Mouse (Mus musculus): ENCODE results near the gene Rab19. TPM values are rescaled to one million over a fixed set of nuclear protein-coding genes. Genes with fewer than 3 reads are reported as not detected.
"Not testable (repeated sequence)": the region's sequence is repeated elsewhere in the genome, so short reads cannot be mapped to it uniquely, and the experiment has no call there.

Gene Rab19
- polyA plus RNA-seq (2017; shearing (Covaris generic)), result 10 to 100 TPM; 65.0 to 65.3 TPM

DNA sequence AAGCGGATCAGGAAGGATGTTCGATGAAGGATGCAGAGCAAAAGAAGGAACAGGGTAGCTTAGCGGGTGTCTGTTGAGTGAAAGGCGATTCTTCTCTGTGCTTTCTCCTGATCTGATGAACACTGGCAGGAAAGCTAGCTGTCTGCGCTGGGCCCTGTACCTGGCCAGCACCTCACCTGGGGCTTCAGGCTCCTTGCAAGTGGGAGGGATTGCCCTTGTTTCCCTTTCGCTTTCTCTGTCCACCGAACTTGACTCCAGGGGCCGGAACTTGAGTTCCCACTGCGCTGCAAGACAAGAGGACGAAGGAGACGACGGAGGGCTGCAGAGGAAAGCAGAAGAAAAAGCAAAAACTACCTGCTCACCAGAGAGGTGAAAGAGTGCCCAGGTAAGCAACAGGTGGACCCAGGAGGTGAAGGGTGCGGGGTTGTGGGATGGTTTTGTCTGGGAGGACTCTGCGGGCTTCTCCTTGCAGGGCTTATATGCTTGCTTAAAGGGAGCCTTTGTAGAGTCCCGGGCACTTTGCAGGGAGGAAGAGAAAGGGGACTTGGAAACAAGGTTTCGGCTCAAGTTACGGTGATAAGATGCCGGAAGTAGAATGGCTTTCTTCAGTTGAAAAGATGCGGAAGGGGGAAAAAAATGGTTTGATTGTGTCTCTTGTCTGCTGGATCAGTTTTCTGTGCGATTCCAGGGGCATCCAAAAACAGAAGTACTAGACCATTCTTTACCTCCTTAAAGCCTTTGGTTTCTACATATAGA, at the start of gene Rab19:
TSS of gene Rab19 (plus strand) at position 51 of the 756 bp plus-strand sequence.
- peak; percentile 24 for ATAC-seq

DNA sequence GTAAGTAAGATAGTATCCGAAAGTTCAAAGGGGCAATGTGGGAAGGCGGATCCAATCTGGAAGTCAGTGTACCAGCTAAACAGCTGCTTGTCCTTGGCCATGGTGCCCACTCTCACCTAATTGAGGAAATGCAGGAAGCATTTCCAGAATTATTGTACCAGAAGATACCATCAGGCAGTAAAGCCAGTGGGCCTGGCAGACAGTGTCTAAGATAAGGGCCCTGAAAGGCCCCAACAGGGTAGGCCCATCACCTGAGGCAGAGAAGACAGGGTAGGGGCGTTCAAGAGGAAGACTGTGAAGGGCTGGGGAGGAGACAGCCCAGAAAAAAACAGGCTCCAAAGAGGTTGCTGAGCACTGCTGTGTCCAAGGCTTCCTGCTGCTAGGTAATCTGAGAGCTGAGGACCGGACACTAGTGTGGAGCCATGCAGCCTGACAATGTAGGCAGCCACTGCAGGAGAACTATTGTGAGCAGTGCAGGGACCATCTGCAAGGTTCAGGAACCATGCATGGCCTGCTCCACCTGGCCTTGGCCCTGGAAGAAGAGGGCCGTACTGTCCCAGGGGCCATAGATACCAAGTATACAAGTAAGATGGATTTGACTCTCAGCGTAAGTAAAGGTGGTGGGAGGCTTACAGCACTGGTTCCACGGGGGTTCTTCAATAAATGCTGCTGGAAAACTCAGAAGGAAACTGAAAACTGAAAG, 48.8 kb upstream of the Rab19 start:
- ATAC-seq, result no peak

DNA sequence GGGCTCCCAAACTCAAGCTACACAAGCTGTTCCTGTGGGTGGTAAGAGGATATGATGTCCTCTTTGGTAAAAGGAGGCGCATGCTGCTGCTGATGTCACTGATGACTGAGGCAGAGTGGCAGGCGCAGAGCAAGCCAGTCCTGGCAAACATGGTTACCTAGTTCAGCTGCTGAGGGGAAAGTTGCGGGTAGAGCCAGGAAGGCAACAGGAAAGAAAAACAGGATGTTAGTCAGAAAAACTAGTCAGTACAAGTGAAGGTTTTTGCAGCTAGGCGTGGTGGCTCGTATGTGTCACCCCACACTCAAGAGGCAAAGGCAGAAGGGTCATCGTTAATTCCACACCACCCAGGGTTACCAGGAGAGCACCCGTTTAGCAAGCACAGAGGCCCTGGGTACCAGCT, 46.8 kb upstream of the Rab19 start:
- ATAC-seq, result peak; percentile 97

DNA sequence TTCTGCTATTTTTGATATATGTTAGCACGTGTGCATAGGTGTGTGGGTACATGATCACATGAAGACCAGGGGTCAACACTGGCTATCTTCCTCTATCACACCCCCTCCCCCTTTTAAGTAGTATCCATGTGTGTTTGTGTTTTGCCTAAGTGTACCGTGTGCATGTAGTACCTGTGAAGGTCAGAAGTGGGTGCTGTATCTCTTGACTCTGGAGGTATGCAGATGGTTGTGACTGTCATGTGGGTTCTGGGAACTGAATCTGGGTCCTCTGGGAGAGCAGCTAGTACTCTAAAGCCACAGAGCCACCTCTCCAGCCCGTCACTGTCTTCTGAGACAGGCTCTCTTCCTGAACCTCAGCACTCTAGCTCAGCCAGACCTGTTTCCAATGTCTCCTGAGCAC, 46.1 kb upstream of the Rab19 start:
- ATAC-seq, result no peak

DNA sequence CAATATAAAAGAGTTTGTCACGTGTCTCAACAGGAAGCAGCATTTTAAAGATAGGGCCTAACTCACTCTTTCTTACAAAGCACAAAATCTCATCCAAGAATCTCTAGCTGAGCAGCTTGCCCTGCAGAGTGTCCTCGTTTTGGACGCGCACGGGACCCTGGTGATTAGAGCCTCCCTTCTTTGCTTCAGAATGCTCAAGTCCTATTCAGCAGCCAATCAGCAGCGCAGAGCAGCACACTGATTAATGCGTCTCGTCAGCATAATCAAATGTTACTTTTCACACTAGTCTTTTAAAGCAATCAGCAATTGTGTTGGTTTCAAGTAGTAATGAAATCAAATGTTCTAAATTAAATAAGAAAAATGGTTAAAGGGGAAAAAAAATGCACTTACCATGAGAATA, 42.6 kb upstream of the Rab19 start:
- ATAC-seq, result no peak

DNA sequence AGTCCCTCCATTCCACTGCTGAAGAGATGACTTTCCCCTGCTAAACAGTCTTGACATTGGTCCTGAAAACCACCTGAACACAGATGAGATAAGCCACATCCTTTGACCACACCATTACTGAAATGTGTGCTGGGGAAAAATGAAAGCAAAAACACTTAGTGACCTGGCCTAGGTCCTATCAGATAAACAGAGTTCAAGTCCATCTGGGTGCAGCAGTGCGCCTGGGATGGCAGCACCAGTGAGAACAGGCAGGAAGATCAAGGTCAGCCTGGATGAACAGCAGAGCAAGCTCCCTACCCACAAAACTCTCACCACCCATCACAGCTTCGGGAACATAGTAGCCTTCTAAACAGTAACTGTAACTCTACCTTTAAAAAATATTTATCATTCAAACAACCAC, 39.2 kb upstream of the Rab19 start:
- ATAC-seq, result peak; percentile 38

DNA sequence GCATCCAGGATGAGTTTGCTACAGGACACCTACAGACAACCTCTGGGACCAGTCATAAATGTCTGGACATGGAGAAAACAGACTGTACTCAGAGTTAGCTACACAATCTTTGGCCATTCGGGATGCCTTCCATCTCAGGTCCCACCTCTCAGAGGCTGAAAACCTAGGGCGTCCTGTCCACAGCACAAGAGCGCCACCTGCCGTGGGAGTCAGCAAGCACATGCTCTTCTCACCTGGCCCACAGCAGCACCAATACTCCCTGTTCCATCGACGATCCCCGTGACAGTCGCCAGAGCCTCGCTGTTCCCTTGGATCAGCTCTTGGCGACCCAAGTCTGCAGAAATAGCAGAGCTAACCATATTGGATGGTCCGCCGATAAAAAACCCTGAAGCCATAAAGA, 37.0 kb upstream of the Rab19 start:
- ATAC-seq, result peak; percentile 73

DNA sequence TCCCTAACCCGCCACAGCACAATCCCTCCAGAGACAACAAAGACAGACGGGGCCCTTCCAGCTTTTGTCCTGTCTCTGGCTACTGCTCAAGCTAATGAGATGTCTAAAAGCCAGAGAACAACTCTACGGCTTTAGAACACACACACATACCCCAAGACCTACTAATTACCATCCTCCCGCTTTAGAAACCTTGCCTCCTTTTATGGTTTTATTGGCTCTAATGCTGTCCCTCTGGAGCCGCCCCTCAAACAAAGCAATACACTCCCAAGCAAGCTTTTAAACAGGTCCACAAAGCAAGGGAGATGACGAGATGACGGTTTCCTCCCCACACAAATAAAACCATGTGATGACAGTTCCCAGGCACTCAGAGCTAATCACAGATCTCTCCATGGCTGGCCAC, 35.5 kb upstream of the Rab19 start:
- no peak for ATAC-seq

DNA sequence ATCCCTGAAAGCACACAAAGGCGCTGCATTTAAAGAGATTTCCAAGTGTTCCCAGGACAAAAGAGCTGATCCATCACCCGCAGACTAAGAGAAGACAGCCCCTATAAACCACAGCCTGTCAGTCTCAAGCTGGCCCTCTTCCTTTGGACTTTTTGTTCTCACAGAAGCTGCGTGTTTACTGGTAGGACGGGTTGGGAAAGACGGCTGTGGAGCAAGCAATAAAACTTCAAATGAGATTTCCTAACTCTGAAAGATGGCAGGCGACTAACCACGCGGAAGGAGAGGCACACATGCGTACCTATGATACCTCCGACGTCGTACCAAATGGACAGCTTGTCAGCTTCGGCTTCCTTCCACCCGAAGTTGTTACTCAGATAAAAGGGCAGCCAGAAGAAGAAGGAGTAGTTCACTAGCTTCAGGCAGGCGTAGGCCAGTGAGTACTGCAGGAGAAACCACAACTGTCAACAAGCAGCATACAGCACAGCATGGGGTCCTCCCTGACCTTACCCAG, 33.9 kb upstream of the Rab19 start:
- ATAC-seq, result no peak

DNA sequence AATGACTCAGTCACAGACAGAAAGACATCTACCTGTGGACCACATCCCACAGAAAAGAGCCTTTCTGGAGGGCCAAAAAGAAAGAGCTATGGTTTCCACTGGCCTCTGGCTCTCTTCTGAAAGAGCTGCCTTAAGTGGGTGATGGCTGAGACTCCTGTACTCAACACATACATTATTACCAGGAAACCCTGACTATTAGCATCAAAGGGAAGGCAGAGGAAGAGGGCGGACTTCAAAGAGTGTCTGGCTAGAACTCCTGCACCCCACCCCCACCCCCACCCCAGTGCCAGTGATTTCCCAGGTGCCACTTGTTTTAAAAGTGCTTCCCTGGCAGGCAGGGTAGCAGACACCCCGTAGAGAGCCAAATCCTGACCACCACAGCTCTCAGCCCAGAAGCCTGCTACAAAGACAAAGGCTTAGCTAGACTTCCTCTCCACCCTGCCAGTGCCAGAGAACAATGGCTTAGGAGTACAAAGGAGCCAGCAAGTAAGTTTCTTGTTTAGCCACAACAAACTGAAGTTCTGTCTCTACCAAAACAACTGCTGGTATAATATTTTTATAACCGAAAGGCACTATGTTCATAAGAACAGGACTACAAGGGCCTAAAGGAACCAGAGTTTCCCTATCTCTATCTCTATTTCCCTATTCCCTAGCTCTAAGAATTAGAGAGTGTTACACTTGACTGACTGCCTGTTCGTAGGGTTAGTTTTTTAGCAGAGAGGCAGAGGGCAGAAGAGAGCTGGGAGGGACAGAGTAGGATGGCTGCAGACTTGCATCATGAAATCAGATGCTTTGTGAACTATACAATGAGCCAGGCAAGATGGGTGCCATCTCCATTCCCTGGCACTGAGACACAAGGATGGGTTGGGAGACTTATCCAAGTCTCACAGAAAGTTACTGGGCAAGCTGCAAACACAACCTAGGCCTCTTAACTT, 32.8 kb upstream of the Rab19 start:
- peak; percentile 78 for ATAC-seq

DNA sequence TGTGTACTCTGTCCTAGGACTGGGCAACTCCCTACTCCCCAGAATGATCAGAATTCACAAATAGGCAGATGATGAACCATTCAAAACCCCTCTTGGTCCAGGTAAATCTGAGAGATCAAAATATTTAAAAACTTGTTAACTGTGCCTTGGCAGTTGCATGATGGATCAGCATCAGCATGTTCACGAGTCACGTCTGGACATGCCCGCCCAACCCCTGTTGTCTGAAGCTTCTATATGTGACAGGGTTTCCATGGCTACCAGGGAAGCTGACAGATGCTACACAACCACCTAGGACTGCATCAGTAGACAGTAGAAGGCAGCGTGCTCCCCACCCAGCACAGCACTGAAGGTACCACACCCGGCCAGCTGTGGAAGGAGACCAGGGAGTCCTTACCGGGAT, 32.0 kb upstream of the Rab19 start:
- no peak for ATAC-seq

DNA sequence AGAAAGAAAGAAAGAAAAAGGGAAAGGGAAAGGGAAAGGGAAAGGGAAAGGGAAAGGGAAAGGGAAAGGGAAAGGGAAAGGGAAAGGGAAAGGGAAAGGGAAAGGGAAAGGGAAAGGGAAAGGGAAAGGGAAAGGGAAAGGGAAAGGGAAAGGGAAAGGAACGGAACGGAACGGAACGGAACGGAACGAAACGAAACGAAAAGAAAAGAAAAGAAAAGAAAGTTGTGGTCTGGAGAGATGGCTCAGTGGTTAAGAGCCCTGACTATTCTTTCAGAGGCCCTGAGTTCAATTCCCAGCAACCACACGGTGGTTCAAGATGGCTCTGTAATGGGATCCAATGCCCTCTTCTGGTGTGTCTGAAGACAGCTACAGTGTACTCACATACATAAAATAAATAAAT, 21.8 kb upstream of the Rab19 start:
- ATAC-seq, result peak; percentile 43

DNA sequence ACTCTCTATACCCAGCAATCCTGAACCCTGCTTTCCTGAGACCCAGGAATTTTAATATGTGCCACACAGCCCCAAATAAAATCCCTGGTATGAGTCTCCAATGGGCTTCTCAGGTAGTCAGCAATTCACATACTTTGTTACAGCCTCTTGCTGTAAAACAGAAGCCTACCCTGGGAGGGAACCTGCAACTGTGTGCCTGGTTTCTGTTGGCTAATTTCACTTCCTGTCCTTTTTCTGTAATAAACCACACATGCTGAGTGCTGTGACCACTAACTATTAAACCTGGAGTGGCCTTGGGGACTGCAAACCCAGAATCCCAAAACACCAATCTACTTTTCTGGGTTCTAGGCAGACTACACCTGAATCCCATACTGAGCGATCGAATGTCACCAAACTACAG, 18.3 kb upstream of the Rab19 start:
- no peak for ATAC-seq

DNA sequence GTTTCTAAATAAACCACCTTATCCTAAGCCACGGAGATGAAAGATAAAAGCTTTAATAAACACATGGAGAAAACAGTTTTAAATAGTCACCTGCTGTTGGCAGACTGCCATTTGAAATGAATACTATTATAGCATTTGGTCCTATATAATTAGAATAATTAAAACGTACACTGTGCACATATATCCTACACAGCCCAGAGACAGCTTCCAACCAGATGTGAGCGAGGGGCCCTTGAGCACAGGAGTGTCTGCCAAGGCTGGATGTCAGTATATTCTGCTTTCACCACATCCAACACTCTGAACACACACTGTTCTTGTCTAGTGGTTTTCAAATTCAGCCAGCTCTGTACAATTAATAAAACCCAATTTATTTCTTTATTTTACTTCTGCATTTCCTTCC, 11.3 kb upstream of the Rab19 start:
- ATAC-seq, result no peak

DNA sequence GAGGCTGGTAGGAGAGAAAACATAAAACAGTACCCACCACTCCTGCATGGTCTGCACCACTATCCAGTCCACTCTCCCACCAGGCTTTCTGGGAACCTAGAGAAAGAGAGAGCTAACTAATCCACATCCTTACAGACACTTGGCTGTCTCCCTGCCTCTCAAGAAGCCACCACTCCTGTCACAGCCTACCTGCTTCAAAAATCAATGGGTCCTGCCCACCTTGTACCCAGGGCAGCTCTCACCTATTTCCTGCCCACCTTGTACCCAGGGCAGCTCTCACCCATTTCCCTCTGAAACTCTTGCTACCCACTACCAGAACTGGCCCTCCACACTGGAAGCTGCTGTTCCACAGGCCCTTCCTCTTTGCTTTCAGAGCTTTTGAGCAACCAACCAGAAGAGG, 8.9 kb upstream of the Rab19 start:
- no peak for ATAC-seq

DNA sequence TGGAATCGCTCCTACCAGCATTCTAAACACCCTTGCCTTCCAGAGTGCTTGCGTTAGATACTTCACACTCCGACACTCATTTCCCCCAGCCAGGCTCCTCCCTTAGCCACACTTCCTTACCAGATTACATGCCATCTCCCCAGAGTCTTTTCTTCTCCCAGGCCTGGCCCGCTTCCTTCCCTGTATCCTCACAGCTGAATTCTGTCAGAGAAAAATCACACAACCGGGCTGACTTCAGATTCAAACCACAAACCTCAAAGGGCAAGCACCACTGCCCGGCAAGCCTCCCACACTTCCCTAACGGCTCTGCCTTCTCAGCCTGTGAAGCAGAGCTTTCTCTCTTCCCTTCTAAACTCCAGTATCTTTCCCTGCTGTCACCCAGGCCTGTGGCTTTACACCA, 8.2 kb upstream of the Rab19 start:
- ATAC-seq, result no peak

DNA sequence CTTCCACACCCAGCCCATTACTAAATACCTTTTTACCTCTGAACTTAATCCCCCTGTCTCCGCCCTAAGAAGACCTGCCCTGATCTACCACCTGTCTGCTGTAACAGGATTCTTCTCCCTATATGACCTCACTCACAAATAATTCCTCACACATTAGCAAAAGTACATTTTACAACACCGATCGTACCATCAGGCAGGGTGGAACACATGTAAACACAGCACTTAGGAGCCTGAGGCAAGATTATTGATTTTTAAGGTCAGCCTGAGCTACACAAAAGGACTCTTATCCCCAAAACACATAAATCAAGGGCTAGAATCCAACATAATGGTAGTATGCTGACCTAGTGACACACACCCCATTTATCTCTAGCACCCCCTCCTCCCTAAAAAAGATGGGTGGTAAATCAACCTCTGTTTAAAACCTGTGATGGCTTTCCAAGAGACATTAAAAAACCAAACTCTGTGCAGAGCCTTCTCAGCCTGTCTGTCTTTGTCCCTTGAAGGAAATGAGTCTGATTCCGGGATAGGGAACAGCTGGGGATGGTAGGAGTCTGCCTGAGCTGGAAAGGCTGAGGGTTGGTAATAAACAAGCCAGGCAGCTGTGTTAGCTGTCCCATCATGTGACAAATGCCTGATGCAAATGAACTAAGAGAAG, 7.5 kb upstream of the Rab19 start:
- ATAC-seq, result no peak

DNA sequence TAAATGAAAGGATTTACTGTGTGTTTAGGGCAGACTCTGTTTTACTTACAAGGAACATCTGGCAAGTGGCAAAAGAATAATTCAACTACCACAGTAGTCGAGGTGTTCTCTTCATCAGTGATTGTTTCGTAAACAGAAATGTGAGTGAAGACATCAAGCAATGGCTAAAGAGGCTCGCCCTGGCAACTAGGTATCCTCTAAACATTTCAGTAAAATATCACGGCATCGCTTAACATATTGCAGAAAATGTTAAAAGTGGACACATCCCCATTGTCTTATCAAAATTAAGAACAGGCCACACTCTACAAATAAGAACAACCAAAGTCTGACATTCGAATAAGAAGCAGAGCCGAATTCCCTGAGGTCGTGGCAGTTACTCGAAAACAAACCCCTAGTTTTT, 4.2 kb upstream of the Rab19 start:
- ATAC-seq, result no peak

DNA sequence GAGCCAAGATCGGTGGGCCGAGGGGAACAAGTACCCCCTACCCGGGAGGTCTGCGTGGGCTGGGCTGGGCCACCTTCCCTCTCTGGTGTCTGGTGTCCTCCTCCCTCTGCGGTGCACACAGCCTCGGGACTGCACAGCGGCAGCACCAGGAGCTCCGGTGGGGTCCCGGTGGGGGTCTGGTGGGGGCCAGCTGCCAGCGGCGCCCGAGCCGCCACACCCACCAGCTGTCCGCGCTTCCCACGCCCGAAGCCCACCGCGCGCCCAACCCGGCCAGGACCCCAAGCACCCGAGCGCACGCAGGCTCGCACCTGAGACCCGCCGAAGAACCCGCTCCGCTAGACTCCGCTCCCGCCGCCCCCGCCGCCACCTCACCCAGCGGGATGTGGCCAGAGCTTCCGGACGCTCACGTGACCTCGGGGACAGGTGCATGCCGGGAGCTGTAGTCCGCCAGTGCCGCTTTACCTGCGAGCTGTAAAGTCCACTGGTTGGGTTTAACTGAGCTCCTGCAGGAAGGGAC, 3.6 kb upstream of the Rab19 start, which contains the start of gene Slc37a3:
TSS of gene Slc37a3 (minus strand) at position 365 of the 517 bp plus-strand sequence.
- peak; percentile 44 for ATAC-seq

DNA sequence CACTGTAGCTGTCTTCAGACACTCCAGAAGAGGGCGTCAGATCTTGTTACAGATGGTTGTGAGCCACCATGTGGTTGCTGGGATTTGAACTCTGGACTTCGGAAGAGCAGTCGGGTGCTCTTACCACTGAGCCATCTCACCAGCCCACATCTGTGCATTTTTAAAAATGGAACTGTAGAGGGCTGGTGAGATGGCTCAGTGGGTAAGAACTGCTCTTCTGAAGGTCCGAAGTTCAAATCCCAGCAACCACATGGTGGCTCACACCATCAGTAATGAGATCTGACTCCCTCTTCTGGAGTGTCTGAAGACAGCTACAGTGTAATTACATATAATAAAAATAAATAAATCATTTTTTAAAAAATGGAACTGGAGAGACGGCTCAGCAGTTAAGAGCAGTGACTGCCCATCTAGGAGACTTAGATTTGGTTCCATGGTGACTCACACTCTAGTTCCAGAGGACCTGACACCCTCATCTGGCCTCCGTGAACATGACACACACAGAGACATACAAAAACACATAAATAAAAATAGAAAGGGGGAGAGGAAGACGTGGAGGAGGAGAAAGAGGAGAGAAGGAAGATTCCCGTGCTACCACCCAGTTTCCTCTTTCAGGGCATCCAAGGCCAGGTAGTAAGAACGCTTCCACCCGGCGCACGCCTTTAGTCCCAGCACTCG, 2.7 kb upstream of the Rab19 start:
- not testable (repeated sequence) for ATAC-seq

DNA sequence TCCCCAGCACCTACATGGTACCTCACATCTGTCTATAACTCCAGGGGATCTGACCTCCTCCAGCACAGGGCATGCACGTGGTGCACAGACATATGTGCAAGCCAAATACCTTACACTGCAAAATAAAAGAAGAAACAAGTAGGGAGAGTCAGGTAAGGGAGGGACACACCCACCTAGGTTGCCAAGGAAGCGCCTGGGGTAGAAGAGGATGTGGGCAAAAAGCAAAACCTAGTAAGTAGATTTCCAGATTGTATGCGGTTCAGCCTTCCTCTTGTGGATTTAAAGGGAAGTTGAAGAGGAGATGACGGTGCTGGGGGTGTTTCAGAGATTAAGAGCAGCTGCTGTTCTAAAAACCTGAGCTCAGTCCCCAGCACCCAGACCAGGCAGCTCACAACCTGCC, 1.8 kb upstream of the Rab19 start:
- ATAC-seq, result peak; percentile 77

DNA sequence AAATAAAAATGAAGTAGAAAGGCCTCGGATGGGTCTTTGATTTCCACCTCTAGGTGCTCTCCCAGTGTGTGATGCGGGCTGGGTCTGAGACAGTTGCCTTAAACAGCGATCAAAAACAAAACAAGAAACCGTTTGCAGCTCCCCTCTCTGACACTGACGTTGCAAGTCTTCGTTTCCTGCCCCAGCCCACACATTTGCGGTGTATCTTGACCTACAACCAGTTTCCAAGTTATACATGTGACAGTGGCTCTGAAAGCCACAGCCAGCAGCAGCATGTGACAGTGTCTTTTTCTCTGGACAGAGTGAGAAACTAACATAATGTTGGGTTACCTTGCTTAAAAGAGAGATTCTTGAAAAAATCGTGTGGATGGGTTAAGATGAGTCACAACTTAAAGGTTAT, 1.2 kb upstream of the Rab19 start:
- peak; percentile 61 for ATAC-seq

Data from CD4-positive, CD25-positive, alpha-beta regulatory T cell, adult 4 months (primary cell).